Mouse (Mus musculus) intestine, embryonic 16.5 days (tissue): ENCODE results near the gene Fbxo6. TPM values are rescaled to one million over a fixed set of nuclear protein-coding genes. Genes with fewer than 3 reads are reported as not detected.

Experiments used
- ATAC-seq: fragments of 200-750 bp; cut with Nextera tagmentation; 2 replicates; pipeline ENCODE4 v1.8.0; 2017; ENCODE audit warnings: moderate TSS enrichment, moderate library complexity
- H3K27ac ChIP-seq: fragments of 300-500 bp; sonication (generic); 2 replicates; pipeline ENCODE4 v1.5.1; 2014; ENCODE audit warnings: mild to moderate bottlenecking, low read length
- H3K27me3 ChIP-seq: fragments of 300-500 bp; sonication (generic); replicated peaks from 2 replicates; pipeline ENCODE4 v1.6.1; 2014; ENCODE audit warnings: low read length, control low read depth, mixed read lengths; ENCODE audit not compliant: control insufficient read depth, insufficient read depth
- H3K36me3 ChIP-seq: fragments of 300-500 bp; sonication (generic); 2 replicates; pipeline ENCODE4 v1.6.1; 2014; ENCODE audit warnings: low read length, control low read depth; ENCODE audit not compliant: control insufficient read depth, insufficient read depth
- H3K4me1 ChIP-seq: fragments of 300-500 bp; sonication (generic); 2 replicates; pipeline ENCODE4 v1.6.1; 2014; ENCODE audit warnings: low read length, control low read depth, mixed read lengths; ENCODE audit not compliant: control insufficient read depth, insufficient read depth
- H3K4me2 ChIP-seq: fragments of 300-500 bp; sonication (generic); 2 replicates; pipeline ENCODE4 v1.6.1; 2014; ENCODE audit warnings: low read depth, low read length, control low read depth
- H3K4me3 ChIP-seq: fragments of 300-500 bp; sonication (generic); 2 replicates; pipeline ENCODE4 v1.5.1; 2014; ENCODE audit warnings: mild to moderate bottlenecking, low read length
- H3K9ac ChIP-seq: fragments of 300-500 bp; sonication (generic); 2 replicates; pipeline ENCODE4 v1.6.1; 2014; ENCODE audit warnings: low read depth, low read length
- H3K9me3 ChIP-seq: fragments of 300-500 bp; sonication (generic); 2 replicates; pipeline ENCODE4 v1.6.1; 2016; ENCODE audit warnings: low read length, control low read depth; ENCODE audit not compliant: control insufficient read depth
- WGBS: fragments of 180-500 bp; shearing (Covaris S2); extraction: QIAGEN DNeasy Blood & Tissue Kit; methylation state at CpG from one replicate; pipeline ENCODE4 v1.1.7; 2014; 5-methylcytosine and 5-hydroxymethylcytosine counted together
- polyA plus RNA-seq: library from polyadenylated mRNA; unstranded; fragments of >200 nt; fragmentation: Nextera tagmentation; extraction: Ambion mirVana; gene quantifications from 2 replicates; pipeline ENCODE4 v1.2.1, GENCODE M21; 2015

Gene Fbxo6
- polyA plus RNA-seq, 1 experiment from 2014 or later: 22.7 TPM

DNA sequence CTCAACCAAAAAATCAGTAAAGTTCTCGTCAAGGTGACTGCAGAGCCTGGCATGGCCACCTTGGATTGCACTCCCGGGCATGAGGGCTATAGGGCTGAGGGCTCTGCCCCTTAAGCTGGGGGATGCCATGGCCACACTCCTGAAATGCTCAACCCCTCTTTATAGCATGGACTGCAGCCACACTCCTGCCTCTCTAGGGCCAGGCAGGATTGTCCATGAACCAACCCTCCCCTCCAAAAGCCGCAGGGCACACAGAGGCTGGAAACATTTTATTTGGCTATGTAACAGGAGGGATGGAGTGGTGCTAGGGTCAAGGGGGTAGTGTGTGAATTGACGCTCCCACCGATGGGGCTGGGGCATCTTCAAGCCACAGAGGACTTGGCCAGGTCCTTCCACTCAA lies 607 bp upstream of the Fbxo6 start:
- no peak overlapping the region for H3K4me2 ChIP-seq
- no peaks in the 10 kb centered on the region for H3K9me3 ChIP-seq
- no peak overlapping the region for H3K4me3 ChIP-seq
- WGBS: 78% methylated on average over 5 of the region's 5 CpGs
- no peak overlapping the region for H3K27ac ChIP-seq
- H3K9ac ChIP-seq: no peak overlapping the region
- H3K36me3 ChIP-seq: peaks cover 3% of the 10 kb centered on the region; the same call in 1 of the 2 replicates
- no peaks in the 10 kb centered on the region for H3K27me3 ChIP-seq
- H3K4me1 ChIP-seq: peaks cover 4% of the 10 kb centered on the region; the same call in 1 of the 2 replicates
- no peak for ATAC-seq

DNA sequence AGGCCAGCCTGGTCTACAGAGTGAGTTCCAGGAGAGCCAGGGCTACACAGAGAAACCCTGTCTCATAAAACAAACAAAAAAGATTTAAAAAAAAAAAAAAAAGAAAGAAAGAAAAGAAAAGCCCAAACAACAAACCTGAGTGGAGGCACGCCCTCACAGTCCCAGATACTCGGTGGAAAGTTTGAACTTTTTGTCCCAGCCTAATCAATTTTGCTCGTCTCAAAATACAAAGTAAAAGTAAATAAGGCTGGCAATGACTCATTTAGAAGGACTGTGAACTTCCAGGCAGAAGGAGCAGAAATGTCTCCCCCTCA lies 1.0 kb downstream of the Fbxo6 start:
- ATAC-seq: no peak
- 27% methylated on average over 3 of the region's 3 CpGs for WGBS
- H3K27ac ChIP-seq: peak overlapping the region; percentile 85; the same call in 1 of the 2 replicates
- no peaks in the 10 kb centered on the region for H3K27me3 ChIP-seq
- H3K4me2 ChIP-seq: peak overlapping the region; percentile 95
- H3K4me3 ChIP-seq: peak overlapping the region; percentile 75
- H3K9ac ChIP-seq: peak overlapping the region; percentile 83
- peaks cover 4% of the 10 kb centered on the region; the same call in 1 of the 2 replicates for H3K4me1 ChIP-seq
- peaks cover 3% of the 10 kb centered on the region; the same call in 1 of the 2 replicates for H3K36me3 ChIP-seq
- no peaks in the 10 kb centered on the region for H3K9me3 ChIP-seq

DNA sequence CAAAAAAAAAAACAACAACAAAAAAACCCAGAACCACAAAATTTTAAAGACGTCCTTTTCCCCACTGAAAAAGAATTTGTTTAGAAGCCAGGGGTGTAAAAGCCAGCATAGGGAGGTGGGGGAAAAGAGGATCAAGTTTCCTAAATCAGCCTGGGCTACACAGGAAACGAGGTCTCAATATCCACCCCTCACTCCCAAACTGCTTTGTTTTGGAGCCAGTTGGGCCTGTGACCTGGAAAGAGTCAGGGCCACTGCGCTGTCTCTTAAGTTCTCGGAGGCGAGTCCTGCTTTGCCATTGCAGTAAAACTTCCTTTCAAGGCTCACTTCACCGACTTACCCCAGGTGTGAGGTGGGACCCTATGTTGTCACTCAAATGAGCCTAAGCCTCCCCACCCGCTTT lies 1.7 kb downstream of the Fbxo6 start:
- WGBS: 60% methylated on average over 7 of the region's 7 CpGs
- peaks cover 3% of the 10 kb centered on the region; the same call in 1 of the 2 replicates for H3K36me3 ChIP-seq
- H3K9ac ChIP-seq: no peak overlapping the region
- H3K4me3 ChIP-seq: no peak overlapping the region
- no peak for ATAC-seq
- peaks cover 4% of the 10 kb centered on the region; the same call in 1 of the 2 replicates for H3K4me1 ChIP-seq
- H3K27me3 ChIP-seq: no peaks in the 10 kb centered on the region
- H3K27ac ChIP-seq: no peak overlapping the region
- H3K9me3 ChIP-seq: no peaks in the 10 kb centered on the region
- no peak overlapping the region for H3K4me2 ChIP-seq

DNA sequence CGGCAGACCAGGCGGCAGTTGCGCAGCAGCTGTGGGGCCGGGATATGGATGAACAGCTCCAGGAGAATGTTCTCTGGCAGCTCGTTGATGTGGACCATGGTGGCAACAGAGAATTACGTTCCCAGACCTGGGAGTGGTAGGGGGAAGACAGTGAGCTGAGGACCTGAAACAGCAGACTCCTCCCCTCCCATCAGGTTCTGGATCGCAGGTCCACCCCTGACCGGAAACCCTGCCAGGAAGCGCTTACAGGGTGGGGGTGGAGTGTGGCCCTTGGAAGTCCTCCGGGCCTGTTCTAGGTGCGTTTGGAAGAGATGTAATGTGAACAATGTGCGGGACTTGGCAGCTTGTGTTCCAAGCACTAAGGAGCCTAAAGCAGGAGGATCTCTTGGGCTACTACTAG lies 2.4 kb downstream of the Fbxo6 start:
- WGBS: 59% methylated on average over 12 of the region's 12 CpGs
- ATAC-seq: no peak
- H3K4me2 ChIP-seq: no peak overlapping the region
- H3K27ac ChIP-seq: no peak overlapping the region
- no peaks in the 10 kb centered on the region for H3K27me3 ChIP-seq
- H3K4me3 ChIP-seq: no peak overlapping the region
- peaks cover 4% of the 10 kb centered on the region; the same call in 1 of the 2 replicates for H3K4me1 ChIP-seq
- no peak overlapping the region for H3K9ac ChIP-seq
- H3K9me3 ChIP-seq: no peaks in the 10 kb centered on the region
- peaks cover 3% of the 10 kb centered on the region; the same call in 1 of the 2 replicates for H3K36me3 ChIP-seq

DNA sequence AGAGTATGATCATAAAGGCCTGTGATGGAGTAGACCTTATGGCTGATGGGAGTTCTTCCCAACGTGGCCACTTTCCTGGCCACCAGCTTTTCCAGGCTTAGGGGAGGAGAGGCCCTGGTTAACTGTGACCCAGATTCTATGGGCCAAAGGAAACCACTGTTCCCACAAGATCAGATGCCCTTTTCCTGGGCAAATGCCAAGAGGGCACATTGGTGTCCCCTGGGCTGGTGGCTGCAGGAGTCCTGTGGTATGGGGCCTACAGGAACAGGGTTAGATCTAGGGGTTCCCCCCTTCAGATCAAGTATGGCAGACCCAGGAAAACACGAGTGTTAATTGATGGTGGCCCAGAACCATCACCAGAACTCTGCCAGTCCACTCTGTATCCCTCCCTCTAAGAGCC lies 4.2 kb downstream of the Fbxo6 start:
- Histone ChIP-seq H3K36me3 (no peaks in the 10 kb centered on the region), H3K27ac (no peak overlapping the region), H3K4me2 (no peak overlapping the region), H3K4me1 (peaks cover 4% of the 10 kb centered on the region; the same call in 1 of the 2 replicates), H3K27me3 (no peaks in the 10 kb centered on the region), H3K4me3 (no peak overlapping the region), H3K9me3 (no peaks in the 10 kb centered on the region), H3K9ac (no peak overlapping the region)
- 86% methylated on average over 2 of the region's 2 CpGs for WGBS
- no peak for ATAC-seq

DNA sequence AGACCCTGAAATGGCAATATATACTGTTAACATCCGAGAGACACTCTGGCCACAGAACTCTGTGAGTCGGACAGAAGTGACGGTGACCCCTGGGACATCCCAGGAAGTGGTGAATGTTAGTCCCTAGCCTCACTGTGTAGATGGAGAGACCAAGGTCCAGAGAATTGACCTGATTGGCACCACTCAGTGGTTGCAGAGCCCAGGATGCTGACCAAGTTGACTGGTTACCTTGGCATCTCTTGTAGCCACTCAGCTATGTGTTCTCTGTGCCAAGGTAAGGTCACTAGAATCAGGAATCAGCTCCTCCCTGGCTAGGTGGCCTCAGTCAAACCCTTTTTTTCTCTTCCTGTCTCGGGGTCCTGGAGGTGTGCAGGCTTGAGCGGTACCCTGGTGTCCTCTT lies 8.2 kb downstream of the Fbxo6 start:
- no peaks in the 10 kb centered on the region for H3K36me3 ChIP-seq
- H3K27ac ChIP-seq: no peak overlapping the region
- H3K9ac ChIP-seq: no peak overlapping the region
- 85% methylated on average over 5 of the region's 5 CpGs for WGBS
- H3K4me3 ChIP-seq: no peak overlapping the region
- no peak overlapping the region for H3K4me2 ChIP-seq
- no peaks in the 10 kb centered on the region for H3K9me3 ChIP-seq
- no peaks in the 10 kb centered on the region for H3K4me1 ChIP-seq
- H3K27me3 ChIP-seq: no peaks in the 10 kb centered on the region
- ATAC-seq: no peak

DNA sequence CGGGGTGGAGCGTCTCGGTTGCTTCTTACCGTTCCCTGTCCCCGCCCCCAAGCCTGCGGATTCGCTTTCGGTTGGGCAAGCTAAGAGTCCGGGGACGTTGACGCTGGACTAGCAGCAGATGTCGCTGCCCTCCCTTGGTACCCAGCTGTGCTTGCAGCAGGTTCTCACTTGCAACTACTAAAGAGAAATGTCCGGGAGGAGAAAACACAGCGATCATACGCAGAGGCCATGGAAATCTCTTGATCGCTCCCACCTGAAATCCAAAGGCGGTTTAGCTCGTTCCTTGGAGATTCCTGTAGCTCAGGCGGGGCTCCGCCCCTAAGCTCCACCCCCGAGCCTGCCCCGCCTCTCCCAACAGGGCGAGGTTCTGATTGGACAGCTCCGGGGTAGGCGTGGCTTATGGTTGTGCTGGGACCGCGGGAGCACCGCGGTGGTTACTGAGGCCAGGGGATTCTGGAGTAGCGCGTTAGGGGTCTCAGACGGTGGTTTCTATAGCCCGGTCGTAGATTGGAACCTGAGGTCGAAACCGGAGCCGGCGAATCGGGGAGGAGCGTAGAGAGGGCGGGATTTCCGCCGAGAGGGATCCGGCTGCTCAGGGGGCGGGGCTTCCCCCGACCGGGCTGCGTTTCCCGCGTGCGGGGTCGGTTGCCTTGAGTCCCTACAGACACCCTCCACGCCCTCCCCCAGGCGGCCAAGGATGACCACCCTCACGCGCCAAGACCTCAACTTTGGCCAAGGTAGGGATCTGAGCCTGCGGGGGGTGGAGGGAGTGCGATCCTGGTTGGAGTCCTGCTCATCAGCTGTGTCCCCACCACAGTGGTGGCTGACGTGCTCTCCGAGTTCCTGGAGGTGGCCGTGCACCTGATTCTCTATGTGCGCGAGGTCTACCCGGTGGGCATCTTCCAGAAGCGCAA lies 11.6 kb downstream of the Fbxo6 start:
- peak overlapping the region; percentile 76 for H3K4me3 ChIP-seq
- under 1% methylated on average over 60 of the region's 65 CpGs for whole genome bisulfite sequencing
- H3K27me3 ChIP-seq: no peaks in the 10 kb centered on the region
- peak overlapping the region; percentile 70 for H3K9ac ChIP-seq
- H3K27ac ChIP-seq: peak overlapping the region; percentile 84
- H3K4me1 ChIP-seq: no peaks in the 10 kb centered on the region
- H3K4me2 ChIP-seq: peak overlapping the region; percentile 80
- no peaks in the 10 kb centered on the region for H3K36me3 ChIP-seq
- no peaks in the 10 kb centered on the region for H3K9me3 ChIP-seq
- ATAC-seq: peak; percentile 97

DNA sequence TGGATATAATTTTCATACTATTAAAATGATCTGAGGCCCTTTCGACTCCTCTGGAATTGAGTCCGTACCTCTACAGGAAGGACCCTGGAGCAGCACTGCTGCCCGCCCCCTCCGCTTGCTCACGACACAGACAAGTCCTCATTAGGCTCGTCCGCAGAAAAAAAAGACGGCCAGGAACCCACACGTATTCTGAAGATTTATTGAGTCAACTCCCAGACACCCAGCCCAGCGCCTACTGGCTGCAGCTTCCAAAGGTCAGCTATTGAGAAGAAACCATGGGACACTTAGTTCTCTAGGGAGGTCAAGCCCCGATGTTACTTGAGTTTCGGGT lies 12.2 kb downstream of the Fbxo6 start:
- Histone ChIP-seq H3K36me3 (no peaks in the 10 kb centered on the region), H3K4me3 (peak overlapping the region; percentile 76), H3K27me3 (no peaks in the 10 kb centered on the region), H3K4me1 (no peaks in the 10 kb centered on the region), H3K4me2 (peak overlapping the region; percentile 80), H3K27ac (peak overlapping the region; percentile 84; the same call in 1 of the 2 replicates), H3K9ac (peak overlapping the region; percentile 70), H3K9me3 (no peaks in the 10 kb centered on the region)
- ATAC-seq: peak; percentile 30
- under 1% methylated on average over 12 of the region's 12 CpGs for WGBS

DNA sequence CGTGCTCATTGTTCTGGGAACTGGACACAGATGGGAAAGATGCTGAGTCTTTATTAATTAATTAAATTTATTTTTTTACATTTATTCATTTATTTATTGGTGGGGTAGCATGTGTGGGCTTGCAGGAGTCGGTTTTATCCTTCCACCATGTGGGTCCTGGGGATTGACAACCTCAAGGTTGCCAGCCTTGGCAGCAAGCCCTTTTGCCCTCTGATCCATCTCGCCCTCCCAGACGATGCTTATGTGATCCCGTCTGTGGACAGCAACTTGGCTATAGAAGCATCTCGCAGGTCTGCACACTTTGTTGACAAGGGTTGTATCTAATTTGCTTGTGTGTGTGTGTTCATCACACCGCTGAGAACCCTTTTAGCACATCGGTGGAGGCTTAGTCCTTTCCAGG lies 14.4 kb downstream of the Fbxo6 start:
- H3K27me3 ChIP-seq: no peaks in the 10 kb centered on the region
- no peaks in the 10 kb centered on the region for H3K4me1 ChIP-seq
- H3K4me3 ChIP-seq: no peak overlapping the region
- H3K36me3 ChIP-seq: no peaks in the 10 kb centered on the region
- H3K9ac ChIP-seq: no peak overlapping the region
- H3K27ac ChIP-seq: no peak overlapping the region
- 67% methylated on average over 8 of the region's 8 CpGs for WGBS
- H3K9me3 ChIP-seq: no peaks in the 10 kb centered on the region
- ATAC-seq: no peak
- H3K4me2 ChIP-seq: no peak overlapping the region
